Mouse (Mus musculus): Measurements from ENCODE around the gene Ttll13.

Ttll13 gene

DNA sequence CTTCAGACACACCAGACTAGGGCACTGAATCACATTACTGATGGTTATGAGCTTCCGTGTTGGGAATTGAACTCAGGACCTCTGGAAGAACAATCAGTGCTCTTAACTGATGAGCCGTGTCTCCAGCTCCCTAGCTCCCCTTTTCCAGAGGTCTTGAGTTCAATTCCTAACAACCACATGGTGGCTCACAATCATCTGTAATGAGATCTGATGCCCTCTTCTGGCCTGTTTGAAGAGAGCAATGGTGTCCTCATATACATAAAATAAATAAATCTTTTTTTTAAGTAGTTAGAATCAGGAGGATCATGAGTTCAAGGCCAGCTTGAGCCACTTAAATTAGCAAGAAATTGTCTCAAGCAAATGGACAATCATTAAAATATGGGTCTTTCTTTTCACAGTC lies 9.8 kb downstream of the Ttll13 start:
- in situ Hi-C loops (cut with MboI; ENCODE audit: low pct_unique_long_range_greater_than_20kb in 1 of 2, low sequenced_read_pairs in 2 of 2, unreplicated experiment in 1 of 2) = loop anchor here in 1 of 2 experiments (10.0 kb wide), 1 partner anchor 111 kb away; no protein-coding TSS in a partner anchor

GRCm38 (mm10) chr7:80257706-80258105 lies 11.5 kb downstream of the Ttll13 start:
- in situ Hi-C loops (cut with MboI; ENCODE audit: low pct_unique_long_range_greater_than_20kb in 1 of 2, low sequenced_read_pairs in 2 of 2, unreplicated experiment in 1 of 2) = loop anchor here in 1 of 2 experiments (10.0 kb wide), 1 partner anchor 113 kb away; no protein-coding TSS in a partner anchor

DNA sequence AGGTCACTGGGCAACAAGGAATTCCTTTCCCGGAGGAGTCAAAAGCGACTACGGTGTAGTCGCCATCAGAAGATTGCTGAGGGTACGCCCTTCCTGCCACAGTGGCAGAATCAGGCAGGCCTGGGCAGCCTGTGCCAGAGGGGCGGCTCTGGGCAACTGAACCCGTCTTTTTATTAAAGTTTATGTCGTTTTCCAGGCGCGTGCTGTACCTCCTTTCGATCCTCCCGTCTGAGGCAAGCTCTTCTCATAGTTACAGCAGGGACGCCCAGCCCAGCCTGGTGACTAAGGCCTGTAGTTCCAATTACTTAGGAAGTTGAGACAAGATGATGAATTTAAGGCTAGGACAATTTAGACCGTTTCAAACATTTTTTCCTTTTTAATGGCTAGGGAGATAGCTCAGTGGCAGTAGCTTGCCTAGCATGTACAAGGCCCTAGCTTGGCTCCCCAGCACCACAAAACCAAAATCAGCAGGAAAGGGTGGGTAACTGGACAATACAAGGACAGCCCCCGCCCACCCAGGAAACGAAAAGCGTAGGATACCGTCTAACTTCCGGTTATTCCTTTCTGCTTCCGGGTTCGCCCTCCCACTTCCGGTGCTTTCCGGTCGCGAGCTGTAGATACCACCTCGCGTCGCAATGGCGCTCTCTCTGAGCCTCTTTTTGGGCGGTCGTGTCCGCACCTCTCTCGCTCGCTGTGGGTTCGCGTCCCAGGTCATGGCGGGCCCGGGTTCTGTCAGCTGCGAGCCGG lies 14.6 kb downstream of the Ttll13 start, which contains the start of gene Ngrn:
Gene Ngrn (plus strand): TSS at position 591 of the 747 bp plus-strand sequence.
- in situ Hi-C loops (cut with MboI; ENCODE audit: low pct_unique_long_range_greater_than_20kb in 1 of 2, low sequenced_read_pairs in 2 of 2, unreplicated experiment in 1 of 2) = no loop called here

DNA sequence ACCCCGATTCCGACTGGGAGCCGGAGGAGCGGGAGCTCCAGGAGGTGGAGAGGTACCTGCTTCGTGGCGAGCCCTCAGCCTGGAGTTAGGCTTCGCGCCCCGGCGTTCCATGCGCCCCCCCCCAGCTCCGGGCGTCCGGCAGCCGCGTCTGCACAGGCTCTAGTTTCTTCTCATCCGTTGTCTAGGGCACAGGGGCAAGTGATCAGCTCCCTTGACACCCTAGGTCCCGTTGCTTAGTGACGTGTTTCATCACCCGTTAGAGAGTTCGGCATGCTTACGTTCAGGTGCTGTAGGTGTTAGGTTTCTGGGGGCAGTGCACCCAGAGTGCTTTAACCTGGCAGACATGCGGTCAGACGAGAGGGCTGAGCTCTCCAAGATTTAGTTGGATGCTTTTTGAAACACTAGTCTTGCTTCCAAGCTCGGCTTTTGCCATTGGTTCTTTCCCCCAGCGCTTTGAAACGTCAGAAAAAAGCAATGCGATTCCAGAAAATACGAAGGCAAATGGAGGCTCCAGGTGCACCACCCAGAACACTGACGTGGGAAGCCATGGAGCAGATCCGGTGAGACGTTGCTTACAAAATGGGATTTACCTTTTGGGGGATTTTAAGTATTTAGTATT lies 15.3 kb downstream of the Ttll13 start:
- in situ Hi-C loops (cut with MboI; ENCODE audit: low pct_unique_long_range_greater_than_20kb in 1 of 2, low sequenced_read_pairs in 2 of 2, unreplicated experiment in 1 of 2) = no loop called here

- in situ Hi-C loops (cut with MboI; ENCODE audit: low pct_unique_long_range_greater_than_20kb in 1 of 2, low sequenced_read_pairs in 2 of 2, unreplicated experiment in 1 of 2) = no loop called here
Measured at GRCm38 (mm10) chr7:80264606-80265005, 18.4 kb downstream of the Ttll13 start.

- in situ Hi-C loops (cut with MboI; ENCODE audit: low pct_unique_long_range_greater_than_20kb in 1 of 2, low sequenced_read_pairs in 2 of 2, unreplicated experiment in 1 of 2) = no loop called here
Measured at GRCm38 (mm10) chr7:80267764-80268163, 21.6 kb downstream of the Ttll13 start.

- in situ Hi-C loops (cut with MboI; ENCODE audit: low pct_unique_long_range_greater_than_20kb in 1 of 2, low sequenced_read_pairs in 2 of 2, unreplicated experiment in 1 of 2) = no loop called here
Measured at GRCm38 (mm10) chr7:80268897-80269750, 22.9 kb downstream of the Ttll13 start, which contains the start of gene Vps33b. TSS of gene Vps33b (plus strand) at chr7:80269649.

DNA sequence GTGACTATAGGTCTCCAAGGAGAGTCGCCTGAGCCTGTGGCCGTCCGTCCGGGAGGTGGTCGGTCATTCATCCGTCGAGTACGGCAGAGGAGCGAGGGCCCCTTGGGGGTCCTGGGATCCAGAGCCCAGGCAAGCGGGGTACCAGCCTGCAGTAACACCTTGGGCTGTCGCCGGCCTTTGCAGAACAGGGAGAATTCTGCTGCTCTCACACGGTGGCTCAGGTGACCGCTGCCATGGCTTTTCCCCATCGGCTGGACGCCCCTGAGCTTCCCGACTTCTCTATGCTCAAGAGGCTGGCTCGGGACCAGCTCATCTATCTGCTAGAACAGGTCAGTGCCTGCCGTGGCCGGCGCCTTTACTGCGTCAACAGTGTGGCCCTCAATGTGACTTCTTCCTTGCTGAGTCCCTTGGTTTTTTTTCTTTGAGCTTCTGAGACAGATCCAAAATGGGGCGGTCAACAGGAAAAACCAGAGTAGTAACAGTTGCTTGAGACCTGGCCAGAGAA lies 23.6 kb downstream of the Ttll13 start:
- in situ Hi-C loops (cut with MboI; ENCODE audit: low pct_unique_long_range_greater_than_20kb in 1 of 2, low sequenced_read_pairs in 2 of 2, unreplicated experiment in 1 of 2) = no loop called here

DNA sequence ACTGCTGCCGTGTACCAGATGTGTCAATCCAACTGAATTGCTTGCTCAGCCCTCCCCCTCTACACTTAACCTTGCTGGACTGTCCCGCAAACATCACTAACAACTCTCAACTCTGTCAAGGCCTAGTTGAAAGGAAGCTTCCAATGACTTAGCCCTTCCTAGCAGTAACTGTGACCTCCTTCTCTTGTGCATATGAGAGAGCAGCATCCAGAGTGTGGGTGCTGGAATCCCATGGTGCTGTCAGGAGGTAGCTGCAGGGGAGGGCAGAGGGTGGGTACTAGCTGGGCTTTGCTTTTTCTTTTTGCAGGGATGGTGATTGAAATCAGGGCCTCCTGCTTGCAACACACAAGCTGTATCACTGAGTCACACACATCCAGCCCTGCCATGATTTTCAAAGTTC lies 27.3 kb downstream of the Ttll13 start:
- in situ Hi-C loops (cut with MboI; ENCODE audit: low pct_unique_long_range_greater_than_20kb in 1 of 2, low sequenced_read_pairs in 2 of 2, unreplicated experiment in 1 of 2) = no loop called here

GRCm38 (mm10) chr7:80276374-80276773 lies 30.2 kb downstream of the Ttll13 start:
- in situ Hi-C loops (cut with MboI; ENCODE audit: low pct_unique_long_range_greater_than_20kb in 1 of 2, low sequenced_read_pairs in 2 of 2, unreplicated experiment in 1 of 2) = no loop called here

GRCm38 (mm10) chr7:80280032-80280431 lies 33.9 kb downstream of the Ttll13 start:
- in situ Hi-C loops (cut with MboI; ENCODE audit: low pct_unique_long_range_greater_than_20kb in 1 of 2, low sequenced_read_pairs in 2 of 2, unreplicated experiment in 1 of 2) = no loop called here

- in situ Hi-C loops (cut with MboI; ENCODE audit: low pct_unique_long_range_greater_than_20kb in 1 of 2, low sequenced_read_pairs in 2 of 2, unreplicated experiment in 1 of 2) = no loop called here
Measured at GRCm38 (mm10) chr7:80280998-80281397, 34.8 kb downstream of the Ttll13 start.

- in situ Hi-C loops (cut with MboI; ENCODE audit: low pct_unique_long_range_greater_than_20kb in 1 of 2, low sequenced_read_pairs in 2 of 2, unreplicated experiment in 1 of 2) = no loop called here
Measured at GRCm38 (mm10) chr7:80281646-80282045, 35.5 kb downstream of the Ttll13 start.

- in situ Hi-C loops (cut with MboI; ENCODE audit: low pct_unique_long_range_greater_than_20kb in 1 of 2, low sequenced_read_pairs in 2 of 2, unreplicated experiment in 1 of 2) = no loop called here
Measured at GRCm38 (mm10) chr7:80283226-80283918, 37.2 kb downstream of the Ttll13 start.

DNA sequence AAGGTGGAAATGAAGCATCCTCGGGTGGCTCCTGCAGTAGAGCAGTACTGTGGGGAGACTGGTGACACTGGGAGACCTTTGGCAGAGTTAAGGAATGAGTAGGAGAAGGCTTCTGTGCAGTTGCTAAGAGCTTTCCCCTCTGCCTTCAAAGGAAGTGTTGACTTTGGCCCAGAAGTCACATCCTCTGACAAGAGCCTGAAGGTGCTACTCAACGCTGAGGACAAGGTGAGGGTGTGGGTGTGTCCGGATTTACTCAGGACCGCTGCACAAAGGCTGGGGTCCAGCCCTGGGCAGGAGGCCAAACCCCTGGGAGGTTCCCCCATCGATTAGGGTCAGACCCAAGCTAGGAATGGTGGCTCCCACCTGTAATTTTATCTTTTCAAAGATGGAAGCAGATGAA lies 38.2 kb downstream of the Ttll13 start:
- in situ Hi-C loops (cut with MboI; ENCODE audit: low pct_unique_long_range_greater_than_20kb in 1 of 2, low sequenced_read_pairs in 2 of 2, unreplicated experiment in 1 of 2) = no loop called here

DNA sequence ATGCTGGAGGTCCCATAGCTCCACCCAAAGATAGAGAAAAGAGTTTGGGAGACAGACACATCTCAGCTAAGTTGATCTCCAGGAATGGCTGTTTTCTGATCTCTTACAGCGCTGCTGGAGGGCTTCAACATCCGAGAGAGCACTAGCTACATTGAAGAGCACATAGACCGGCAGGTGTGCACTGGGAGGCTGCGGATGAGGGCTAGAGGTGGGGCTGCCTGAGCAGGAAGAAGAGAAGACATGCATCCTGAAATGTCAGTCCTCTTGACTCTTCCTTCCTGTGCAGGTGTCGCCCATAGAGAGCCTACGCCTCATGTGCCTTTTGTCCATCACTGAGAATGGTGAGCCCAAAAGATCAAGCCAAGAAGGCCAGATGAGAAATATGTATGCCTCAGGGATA lies 39.5 kb downstream of the Ttll13 start:
- in situ Hi-C loops (cut with MboI; ENCODE audit: low pct_unique_long_range_greater_than_20kb in 1 of 2, low sequenced_read_pairs in 2 of 2, unreplicated experiment in 1 of 2) = no loop called here

GRCm38 (mm10) chr7:80287736-80288135 lies 41.6 kb downstream of the Ttll13 start:
- in situ Hi-C loops (cut with MboI; ENCODE audit: low pct_unique_long_range_greater_than_20kb in 1 of 2, low sequenced_read_pairs in 2 of 2, unreplicated experiment in 1 of 2) = no loop called here

- in situ Hi-C loops (cut with MboI; ENCODE audit: low pct_unique_long_range_greater_than_20kb in 1 of 2, low sequenced_read_pairs in 2 of 2, unreplicated experiment in 1 of 2) = no loop called here
Measured at GRCm38 (mm10) chr7:80294062-80294763, 48.0 kb downstream of the Ttll13 start, which contains the start of gene Prc1. TSS of gene Prc1 (plus strand) at chr7:80294450.
